Comparison of ENCODE assay signal across 30 mouse cellular contexts in the genomic region with DNA sequence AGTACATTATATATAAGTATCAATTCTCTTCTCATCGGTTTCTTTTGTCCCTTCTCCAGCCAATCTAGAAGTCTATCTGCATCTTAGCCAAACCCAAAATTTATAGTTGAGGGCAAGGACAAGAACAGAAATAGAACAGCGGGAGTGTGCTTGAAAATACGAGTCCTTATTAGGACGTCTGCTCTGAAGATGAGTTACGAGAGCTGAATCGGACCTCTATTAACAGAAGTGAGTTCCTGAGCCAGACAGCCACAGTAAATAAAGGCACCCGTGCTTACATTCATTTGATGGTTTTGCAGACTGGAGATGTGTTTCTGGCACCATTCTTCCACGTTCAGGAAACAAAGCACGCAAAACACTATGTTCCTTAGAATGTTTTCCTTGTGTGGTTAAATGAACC.
DNase-seq lines count a peak whose midpoint lies in the region; ATAC-seq and TF ChIP-seq lines count a peak whose summit lies in the region.
"Had no signal": no experiment of that assay in that cellular context is flagged by ENCODE, and none has a peak within 500 bp of the region (broad histone marks: within the 10 kb centered on the region; RNA-seq: fewer than 3 reads in every experiment).

No protein-coding gene starts in this region.

- no peaks in the 10 kb centered on the region for H3K27me3 ChIP-seq in heart, embryonic 13.5 days (replicated peaks)
- H3K27me3 ChIP-seq in kidney, postnatal 0 days (ENCODE audit: insufficient read depth, low read length) = no peaks in the 10 kb centered on the region
- H3K27me3 ChIP-seq in intestine, embryonic 14.5 days (replicated peaks; ENCODE audit: control insufficient read depth, insufficient read depth, low read length) = no peaks in the 10 kb centered on the region
- no peaks in the 10 kb centered on the region for H3K27me3 ChIP-seq in stomach, embryonic 14.5 days (ENCODE audit: control insufficient read depth, insufficient read depth, low read length)
- H3K27me3 ChIP-seq: embryonic facial prominence, embryonic 12.5 days; forebrain, embryonic 15.5 days; hindbrain, embryonic 12.5 days; liver, embryonic 15.5 days; midbrain, embryonic 15.5 days; neural tube, embryonic 15.5 days; stomach, embryonic 15.5 days had no signal

- WGBS in heart, embryonic 13.5 days = 52% methylated on average over 9 of the region's 9 CpGs
- WGBS in kidney, postnatal 0 days = 45% methylated on average over 9 of the region's 9 CpGs
- 31% methylated on average over 9 of the region's 9 CpGs for WGBS in intestine, embryonic 14.5 days
- WGBS in stomach, embryonic 14.5 days = 52% methylated on average over 9 of the region's 9 CpGs

- H3K4me3 ChIP-seq in heart, embryonic 13.5 days = no peak overlapping the region
- no peak overlapping the region for H3K4me3 ChIP-seq in kidney, postnatal 0 days (replicated peaks; ENCODE audit: low read depth, low read length)
- H3K4me3 ChIP-seq in intestine, embryonic 14.5 days (ENCODE audit: low read depth, low read length) = no peak overlapping the region
- H3K4me3 ChIP-seq in stomach, embryonic 14.5 days (ENCODE audit: low read depth, low read length) = no peak overlapping the region
- H3K4me3 ChIP-seq: embryonic facial prominence, embryonic 12.5 days; forebrain, embryonic 10.5 days; forebrain, embryonic 15.5 days; hindbrain, embryonic 12.5 days; liver, embryonic 15.5 days; midbrain, embryonic 10.5 days; midbrain, embryonic 15.5 days; neural tube, embryonic 15.5 days; stomach, embryonic 15.5 days had no signal

- no peak for TF ChIP-seq CTCF in kidney, postnatal 0 days (IDR thresholded peaks at IDR 0.05; ENCODE audit: low read depth)

- H3K4me2 ChIP-seq in heart, embryonic 13.5 days = 0 out of 2 replicates have a peak overlapping the region, but pooled peaks have one; percentile 0
- H3K4me2 ChIP-seq in kidney, postnatal 0 days (ENCODE audit: low read length) = peak overlapping the region; percentile 28; the same call in 1 of the 2 replicates
- peak overlapping the region; percentile 27 for H3K4me2 ChIP-seq in intestine, embryonic 14.5 days (ENCODE audit: low read length)
- no peak overlapping the region for H3K4me2 ChIP-seq in stomach, embryonic 14.5 days (replicated peaks; ENCODE audit: low read depth, low read length)
- H3K4me2 ChIP-seq: embryonic facial prominence, embryonic 12.5 days; forebrain, embryonic 15.5 days; hindbrain, embryonic 12.5 days; liver, embryonic 15.5 days; midbrain, embryonic 15.5 days; neural tube, embryonic 15.5 days; stomach, embryonic 15.5 days had no signal

- ATAC-seq in heart, embryonic 13.5 days (ENCODE audit: extremely low read depth, insufficient number of reproducible peaks, low FRiP score, low TSS enrichment) = no peak
- no peak for ATAC-seq in kidney, postnatal 0 days (replicated peaks; ENCODE audit: low FRiP score, low read depth)
- ATAC-seq in intestine, embryonic 14.5 days (replicated peaks; ENCODE audit: low FRiP score, low TSS enrichment, low read depth) = 0 out of 2 replicates have a peak, but pooled peaks have one; percentile 50
- ATAC-seq in stomach, embryonic 14.5 days (ENCODE audit: insufficient number of reproducible peaks, insufficient read depth, low FRiP score, low read depth) = 0 out of 2 replicates have a peak, but pooled peaks have one; percentile 18
- ATAC-seq: forebrain, embryonic 15.5 days; hindbrain, postnatal 0 days; midbrain, embryonic 15.5 days had no signal

- H3K9me3 ChIP-seq in heart, embryonic 13.5 days = no peaks in the 10 kb centered on the region
- no peaks in the 10 kb centered on the region for H3K9me3 ChIP-seq in kidney, postnatal 0 days (replicated peaks; ENCODE audit: low read length)
- H3K9me3 ChIP-seq in intestine, embryonic 14.5 days (ENCODE audit: control insufficient read depth, low read length) = no peaks in the 10 kb centered on the region
- H3K9me3 ChIP-seq in stomach, embryonic 14.5 days (ENCODE audit: control insufficient read depth, low read depth, low read length) = no peaks in the 10 kb centered on the region
- H3K9me3 ChIP-seq: embryonic facial prominence, embryonic 12.5 days; forebrain, embryonic 10.5 days; forebrain, embryonic 15.5 days; G1E; hindbrain, embryonic 12.5 days; liver, embryonic 15.5 days; midbrain, embryonic 10.5 days; midbrain, embryonic 15.5 days; neural tube, embryonic 15.5 days; stomach, embryonic 15.5 days had no signal

- H3K36me3 ChIP-seq in heart, embryonic 13.5 days = no peaks in the 10 kb centered on the region
- H3K36me3 ChIP-seq in kidney, postnatal 0 days (ENCODE audit: insufficient read depth, low read length) = no peaks in the 10 kb centered on the region
- no peaks in the 10 kb centered on the region for H3K36me3 ChIP-seq in intestine, embryonic 14.5 days (ENCODE audit: control insufficient read depth, insufficient read depth, low read length)
- no peaks in the 10 kb centered on the region for H3K36me3 ChIP-seq in stomach, embryonic 14.5 days (ENCODE audit: control insufficient read depth, insufficient read depth, low read length)
- H3K36me3 ChIP-seq: embryonic facial prominence, embryonic 12.5 days; forebrain, embryonic 10.5 days; forebrain, embryonic 15.5 days; G1E; hindbrain, embryonic 12.5 days; liver, embryonic 15.5 days; midbrain, embryonic 10.5 days; midbrain, embryonic 15.5 days; neural tube, embryonic 15.5 days; stomach, embryonic 15.5 days had no signal

- DNase-seq in heart, adult 11 months = no peak
- DNase-seq in kidney, postnatal 0 days (ENCODE audit: low spot score) = peak; percentile 73
- DNase-seq in kidney, postnatal 36 days = no peak
- no peak for DNase-seq in intestine, embryonic 14.5 days (ENCODE audit: low spot score)
- DNase-seq in cerebellum, postnatal 14 days = no peak
- DNase-seq: adrenal gland, adult 8-10 months; cerebellum, adult 8-10 months; cerebellum, postnatal 36 days; gastrocnemius, postnatal 25 days; heart, postnatal 36 days; kidney, postnatal 10 days; liver; lung, postnatal 14 days; retina, postnatal 1 day; right cerebral cortex, postnatal 14 days; thymus, adult 18-20 months; thymus, postnatal 36 days had no signal

- no peak overlapping the region for H3K9ac ChIP-seq in heart, embryonic 13.5 days
- H3K9ac ChIP-seq in kidney, postnatal 0 days (ENCODE audit: low read depth, low read length) = no peak overlapping the region
- no peak overlapping the region for H3K9ac ChIP-seq in intestine, embryonic 14.5 days (ENCODE audit: low read length)
- no peak overlapping the region for H3K9ac ChIP-seq in stomach, embryonic 14.5 days (replicated peaks; ENCODE audit: low read depth, low read length)
- H3K9ac ChIP-seq: embryonic facial prominence, embryonic 12.5 days; forebrain, embryonic 15.5 days; hindbrain, embryonic 12.5 days; liver, embryonic 15.5 days; midbrain, embryonic 15.5 days; neural tube, embryonic 15.5 days; stomach, embryonic 15.5 days had no signal

- H3K4me1 ChIP-seq in heart, embryonic 13.5 days = no peaks in the 10 kb centered on the region
- no peaks in the 10 kb centered on the region for H3K4me1 ChIP-seq in kidney, postnatal 0 days (replicated peaks; ENCODE audit: insufficient read depth, low read length)
- H3K4me1 ChIP-seq in intestine, embryonic 14.5 days (replicated peaks; ENCODE audit: control insufficient read depth, insufficient read depth, low read length) = no peaks in the 10 kb centered on the region
- H3K4me1 ChIP-seq in stomach, embryonic 14.5 days (ENCODE audit: control insufficient read depth, insufficient read depth, low read length) = no peaks in the 10 kb centered on the region
- H3K4me1 ChIP-seq: embryonic facial prominence, embryonic 12.5 days; forebrain, embryonic 10.5 days; forebrain, embryonic 15.5 days; hindbrain, embryonic 12.5 days; liver, embryonic 15.5 days; midbrain, embryonic 10.5 days; neural tube, embryonic 15.5 days; stomach, embryonic 15.5 days had no signal

- H3K27ac ChIP-seq in heart, embryonic 13.5 days (replicated peaks) = no peak overlapping the region
- H3K27ac ChIP-seq in kidney, postnatal 0 days = no peak overlapping the region
- peak overlapping the region; percentile 76 for H3K27ac ChIP-seq in intestine, embryonic 14.5 days (ENCODE audit: low read depth)
- no peak overlapping the region for H3K27ac ChIP-seq in stomach, embryonic 14.5 days (ENCODE audit: low read length)
- H3K27ac ChIP-seq: embryonic facial prominence, embryonic 12.5 days; forebrain, embryonic 10.5 days; forebrain, embryonic 15.5 days; hindbrain, embryonic 12.5 days; hindbrain, postnatal 0 days; liver, embryonic 15.5 days; midbrain, embryonic 10.5 days; midbrain, embryonic 15.5 days; neural tube, embryonic 15.5 days had no signal

Comparison
In these comparisons a context has a peak if more than half of its experiments do, and no peak if none do; other contexts are left out.
1. ATAC-seq: peak in intestine, embryonic 14.5 days (single experiment) and stomach, embryonic 14.5 days (single experiment); none in heart, embryonic 13.5 days (single experiment) and kidney, postnatal 0 days (single experiment).